Mouse (Mus musculus) small intestine, adult 2 months (tissue): ENCODE data around the gene Ccna1. TPM values are rescaled to one million over a fixed set of nuclear protein-coding genes. Genes with fewer than 3 reads are reported as not detected.
A peak's percentile ranks its signal among the peaks of the same experiment; 100 is the strongest.

Source experiments
- H3K27ac ChIP-seq: fragments of 200-500 bp; 2 replicates; pipeline ENCODE4 v1.5.1; 2012; ENCODE audit warnings: low read depth, low read length, control low read depth, inconsistent platforms; ENCODE audit not compliant: insufficient read depth
- H3K27me3 ChIP-seq: fragments of 200-500 bp; 2 replicates; pipeline ENCODE4 v1.6.1; 2012; ENCODE audit warnings: mild to moderate bottlenecking, moderate library complexity, low read length, inconsistent platforms; ENCODE audit not compliant: control insufficient read depth, insufficient read depth
- H3K36me3 ChIP-seq: fragments of 200-500 bp; 2 replicates; pipeline ENCODE4 v1.6.1; 2012; ENCODE audit warnings: mild to moderate bottlenecking, low read length, control low read depth, inconsistent platforms; ENCODE audit not compliant: control insufficient read depth, insufficient read depth
- H3K4me1 ChIP-seq: fragments of 200-500 bp; 2 replicates; pipeline ENCODE4 v1.6.1; 2012; ENCODE audit warnings: low read length, inconsistent platforms, mixed read lengths; ENCODE audit not compliant: control insufficient read depth, insufficient read depth, insufficient read length
- H3K4me3 ChIP-seq: fragments of 200-500 bp; 2 replicates; pipeline ENCODE4 v1.5.1; 2012; ENCODE audit warnings: low read depth, mild to moderate bottlenecking, control low read depth, inconsistent platforms, low read length, moderate library complexity
- CTCF ChIP-seq: fragments of 200-500 bp; IDR thresholded peaks from 2 replicates; pipeline ENCODE4 v1.5.1; 2012; ENCODE audit warnings: low read depth, mild to moderate bottlenecking, control low read depth, inconsistent platforms, low read length, moderate library complexity, mixed read lengths; ENCODE audit not compliant: insufficient replicate concordance, insufficient read length; ENCODE audit errors: extremely low read depth
- POLR2A ChIP-seq: fragments of 200-500 bp; IDR thresholded peaks from 2 replicates; pipeline ENCODE4 v1.6.1; 2012; ENCODE audit warnings: low read depth, mild to moderate bottlenecking, control low read depth, inconsistent platforms, low read length, moderate library complexity
- WGBS: fragments of 180-500 bp; shearing (Covaris S2); methylation state at CpG from one replicate; pipeline ENCODE4 v1.1.7; 2018; 5-methylcytosine and 5-hydroxymethylcytosine counted together
- polyA plus RNA-seq: library from polyadenylated mRNA; depleted of rRNA; stranded (reverse); fragments of >200 nt; gene quantifications from 2 replicates; pipeline ENCODE4 v1.2.3, GENCODE M21; 2012

Gene Ccna1
- polyA plus RNA-seq, 1 experiment: 0.20 TPM

DNA sequence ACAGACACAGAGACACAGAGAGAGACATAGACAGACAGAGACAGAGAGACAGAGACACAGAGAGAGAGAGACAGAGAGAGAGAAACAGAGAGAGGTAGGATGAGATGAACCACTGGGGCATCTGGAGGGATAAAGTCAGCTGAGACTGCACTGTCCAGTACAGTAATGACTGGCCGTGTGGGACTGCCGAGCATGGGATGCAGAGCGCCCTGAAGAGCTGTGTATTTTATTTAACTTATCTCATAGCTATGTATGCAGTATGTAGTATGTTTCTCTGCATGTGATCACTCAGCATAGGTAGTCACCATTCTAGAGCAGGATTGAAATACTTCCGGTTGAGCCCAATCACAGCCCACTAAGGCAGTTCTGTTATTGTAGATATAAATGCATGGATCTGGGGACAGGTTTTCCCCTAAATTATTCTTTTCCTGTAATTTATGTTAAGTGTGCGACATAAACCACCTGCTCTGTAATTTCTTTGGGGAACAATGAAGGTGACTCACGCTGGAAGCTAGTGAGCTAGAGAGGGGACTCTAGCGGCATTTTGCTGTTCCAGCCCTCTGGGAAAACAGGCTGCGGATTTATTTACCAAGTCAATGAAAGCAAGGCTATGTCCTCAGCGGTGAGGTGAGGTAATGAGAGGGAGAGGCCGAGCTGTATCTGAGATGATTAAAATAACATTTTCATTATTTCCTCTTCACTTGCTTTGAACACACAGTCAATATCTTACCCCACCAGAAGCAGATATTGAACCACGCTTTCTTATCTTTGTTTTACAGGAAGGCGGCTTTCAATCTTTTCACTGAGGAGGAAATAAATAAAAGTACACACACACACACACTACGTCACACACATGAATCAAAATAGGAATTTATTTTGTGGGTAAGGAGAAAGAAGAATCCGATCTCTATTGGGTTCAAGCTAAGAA is 10.7 kb upstream of the Ccna1 start:
- no peaks in the 10 kb centered on the region for H3K36me3 ChIP-seq
- H3K4me1 ChIP-seq: no peaks in the 10 kb centered on the region
- H3K4me3 ChIP-seq: no peak overlapping the region
- no peak overlapping the region for H3K27ac ChIP-seq
- WGBS: 28% methylated on average over 14 of the region's 14 CpGs
- H3K27me3 ChIP-seq: no peaks in the 10 kb centered on the region
- TF ChIP-seq POLR2A (no peak), CTCF (no peak)

- Histone ChIP-seq H3K36me3 (no peaks in the 10 kb centered on the region), H3K4me3 (no peak overlapping the region), H3K27me3 (no peaks in the 10 kb centered on the region), H3K4me1 (no peaks in the 10 kb centered on the region), H3K27ac (no peak overlapping the region)
- WGBS: 7% methylated on average over 2 of the region's 2 CpGs
- TF ChIP-seq CTCF: peak; percentile 86; the same call in 1 of the 2 replicates
- TF ChIP-seq POLR2A: no peak
Measured at GRCm38 (mm10) chr3:55064396-55064795, 9.1 kb upstream of the Ccna1 start.

GRCm38 (mm10) chr3:55062653-55063052 is 7.4 kb upstream of the Ccna1 start:
- Histone ChIP-seq H3K27ac (no peak overlapping the region), H3K36me3 (no peaks in the 10 kb centered on the region), H3K4me3 (no peak overlapping the region), H3K27me3 (no peaks in the 10 kb centered on the region), H3K4me1 (no peaks in the 10 kb centered on the region)
- TF ChIP-seq CTCF: no peak
- no peak for TF ChIP-seq POLR2A
- WGBS: 78% methylated on average over 9 of the region's 9 CpGs

- peaks cover 7% of the 10 kb centered on the region for H3K4me1 ChIP-seq
- TF ChIP-seq POLR2A (no peak), CTCF (no peak)
- 56% methylated on average over 8 of the region's 8 CpGs for WGBS
- H3K27me3 ChIP-seq: peaks cover 6% of the 10 kb centered on the region; the same call in 1 of the 2 replicates
- H3K27ac ChIP-seq: no peak overlapping the region
- H3K4me3 ChIP-seq: no peak overlapping the region
- no peaks in the 10 kb centered on the region for H3K36me3 ChIP-seq
Measured at GRCm38 (mm10) chr3:55056376-55056775, 1.1 kb upstream of the Ccna1 start.

GRCm38 (mm10) chr3:55055747-55056120 is 433 bp upstream of the Ccna1 start:
- H3K27ac ChIP-seq: no peak overlapping the region
- H3K4me1 ChIP-seq: peaks cover 7% of the 10 kb centered on the region
- H3K27me3 ChIP-seq: peaks cover 6% of the 10 kb centered on the region; the same call in 1 of the 2 replicates
- TF ChIP-seq CTCF (no peak), POLR2A (no peak)
- peak overlapping the region; percentile 60 for H3K4me3 ChIP-seq
- WGBS: 19% methylated on average over 11 of the region's 11 CpGs
- no peaks in the 10 kb centered on the region for H3K36me3 ChIP-seq

GRCm38 (mm10) chr3:55054231-55054630 is 1.1 kb downstream of the Ccna1 start:
- TF ChIP-seq CTCF (no peak), POLR2A (no peak)
- H3K4me3 ChIP-seq: no peak overlapping the region
- H3K27ac ChIP-seq: no peak overlapping the region
- H3K4me1 ChIP-seq: peaks cover 7% of the 10 kb centered on the region
- WGBS: 57% methylated on average over 6 of the region's 6 CpGs
- H3K27me3 ChIP-seq: peaks cover 6% of the 10 kb centered on the region; the same call in 1 of the 2 replicates
- no peaks in the 10 kb centered on the region for H3K36me3 ChIP-seq

DNA sequence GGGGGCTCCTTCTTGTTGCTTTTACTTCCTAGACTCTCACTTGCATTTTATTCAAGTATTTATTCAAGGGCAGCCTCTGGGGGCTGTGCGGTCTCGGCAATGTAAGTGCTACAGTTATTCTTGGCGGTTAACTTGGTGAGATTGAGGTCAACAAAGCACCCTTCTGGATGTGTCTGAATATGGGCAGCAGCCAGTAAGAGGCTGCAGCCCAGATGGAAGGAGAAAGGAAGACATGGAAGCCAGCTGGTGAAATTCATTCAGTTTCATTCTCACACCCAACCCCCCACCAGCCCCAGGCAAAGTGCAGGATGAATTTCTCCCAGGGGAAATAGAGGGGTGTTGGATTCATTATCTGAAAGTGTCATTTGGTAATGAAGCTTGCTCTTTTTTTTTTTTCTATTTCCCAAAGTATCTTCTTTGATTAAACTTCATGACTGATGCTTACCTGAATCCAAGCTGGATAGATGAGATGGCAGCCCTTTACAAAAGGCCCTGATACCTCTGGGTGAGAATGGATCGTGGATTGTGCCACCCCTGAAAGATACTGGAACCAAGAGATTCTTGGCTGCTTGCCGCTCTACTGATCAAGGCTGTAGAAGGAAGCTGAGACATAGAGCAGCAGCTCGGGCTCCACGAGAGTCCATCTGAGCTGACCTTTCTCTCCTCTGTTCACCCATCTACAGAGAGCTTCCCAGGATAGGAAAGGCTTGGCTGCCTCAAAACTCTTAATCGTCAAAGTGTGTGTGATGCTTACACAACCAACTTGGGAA is 10.5 kb downstream of the Ccna1 start:
- TF ChIP-seq POLR2A: no peak
- no peak for TF ChIP-seq CTCF
- Histone ChIP-seq H3K27ac (no peak overlapping the region), H3K36me3 (no peaks in the 10 kb centered on the region), H3K27me3 (no peaks in the 10 kb centered on the region), H3K4me3 (no peak overlapping the region), H3K4me1 (no peaks in the 10 kb centered on the region)
- whole genome bisulfite sequencing: 74% methylated on average over 8 of the region's 8 CpGs
